Mouse (Mus musculus): Measurements from ENCODE around the gene Hist1h1a. TPM values are rescaled to one million over a fixed set of nuclear protein-coding genes. Genes with fewer than 3 reads are reported as not detected.

Gene Hist1h1a
- polyA plus RNA-seq, 1 experiment from 2014 or later: 4.0 TPM

- no peaks in the 10 kb centered on the region for H3K9me3 ChIP-seq (ENCODE audit: control insufficient read depth, low read length)
- DNase-seq (ENCODE audit: low spot score) (no peak), ATAC-seq (replicated peaks; ENCODE audit: low FRiP score) (no peak)
- H3K36me3 ChIP-seq (ENCODE audit: control insufficient read depth, insufficient read depth, low read length): no peaks in the 10 kb centered on the region
- no peaks in the 10 kb centered on the region for H3K27me3 ChIP-seq (ENCODE audit: control insufficient read depth, insufficient read depth, low read length)
- H3K9ac ChIP-seq (ENCODE audit: low read length): peak overlapping the region; percentile 74
- WGBS: 1% methylated on average over 6 of the region's 6 CpGs
- H3K4me3 ChIP-seq (ENCODE audit: low read depth, low read length): peak overlapping the region; percentile 32
- peak overlapping the region; percentile 56 for H3K4me2 ChIP-seq (ENCODE audit: low read depth, low read length, severe bottlenecking)
- H3K4me1 ChIP-seq (replicated peaks; ENCODE audit: control insufficient read depth, insufficient read depth, low read length): peaks cover 4% of the 10 kb centered on the region; the same call in 1 of the 2 replicates
- H3K27ac ChIP-seq (ENCODE audit: low read depth, low read length): peak overlapping the region; percentile 75
Observed at GRCm38 (mm10) chr13:23752742-23753172, 10.7 kb upstream of the Hist1h1a start.

DNA sequence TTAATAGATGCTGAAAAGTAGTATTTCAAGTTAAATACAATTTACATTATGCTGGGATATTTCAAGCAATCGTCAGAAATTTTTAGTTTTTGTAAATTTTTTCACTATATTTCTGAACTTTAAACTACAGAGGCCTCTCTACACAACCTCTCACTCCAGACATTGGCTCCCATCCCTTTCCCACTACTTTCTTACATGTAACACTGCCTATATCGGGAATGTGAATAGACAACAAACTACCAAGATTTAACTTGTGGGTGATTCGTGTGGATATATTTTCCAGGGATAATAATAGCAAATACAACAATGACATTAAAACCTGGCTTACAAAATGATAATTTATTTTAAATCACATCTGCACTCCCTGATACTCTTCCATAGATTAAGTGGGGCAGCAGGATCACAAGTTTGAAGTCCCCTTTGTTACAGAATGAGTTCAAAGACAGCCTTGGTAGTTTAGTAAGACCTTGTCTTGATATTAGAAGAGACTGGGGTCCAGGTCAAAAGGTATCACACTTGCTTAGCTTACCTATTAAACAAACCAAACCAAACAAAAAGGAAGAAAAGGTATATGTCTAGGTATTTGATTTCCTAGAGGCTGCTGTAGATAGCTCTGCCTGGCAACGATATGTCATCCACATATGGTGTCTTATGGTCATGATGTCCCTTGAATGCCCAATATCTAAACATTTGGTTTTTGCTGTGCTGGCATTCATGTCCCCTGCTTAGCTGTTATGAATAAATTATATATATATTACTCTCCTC, 10.0 kb upstream of the Hist1h1a start:
- Histone ChIP-seq H3K9me3 (ENCODE audit: control insufficient read depth, low read length) (no peaks in the 10 kb centered on the region), H3K4me1 (replicated peaks; ENCODE audit: control insufficient read depth, insufficient read depth, low read length) (0 out of 2 replicates have a peak, but pooled peaks cover 4% of the 10 kb centered on the region), H3K4me3 (ENCODE audit: low read depth, low read length) (peak overlapping the region; percentile 32; the same call in 1 of the 2 replicates), H3K36me3 (ENCODE audit: control insufficient read depth, insufficient read depth, low read length) (no peaks in the 10 kb centered on the region), H3K27ac (ENCODE audit: low read depth, low read length) (peak overlapping the region; percentile 75), H3K27me3 (ENCODE audit: control insufficient read depth, insufficient read depth, low read length) (no peaks in the 10 kb centered on the region), H3K9ac (ENCODE audit: low read length) (peak overlapping the region; percentile 74), H3K4me2 (ENCODE audit: low read depth, low read length, severe bottlenecking) (peak overlapping the region; percentile 56; the same call in 1 of the 2 replicates)
- no peak for ATAC-seq (replicated peaks; ENCODE audit: low FRiP score)
- DNase-seq (ENCODE audit: low spot score): no peak
- WGBS: 60% methylated on average over 4 of the region's 4 CpGs

- H3K4me2 ChIP-seq (ENCODE audit: low read depth, low read length, severe bottlenecking): no peak overlapping the region
- no peak for DNase-seq (ENCODE audit: low spot score)
Observed at GRCm38 (mm10) chr13:23755000-23755399, 8.5 kb upstream of the Hist1h1a start.

DNA sequence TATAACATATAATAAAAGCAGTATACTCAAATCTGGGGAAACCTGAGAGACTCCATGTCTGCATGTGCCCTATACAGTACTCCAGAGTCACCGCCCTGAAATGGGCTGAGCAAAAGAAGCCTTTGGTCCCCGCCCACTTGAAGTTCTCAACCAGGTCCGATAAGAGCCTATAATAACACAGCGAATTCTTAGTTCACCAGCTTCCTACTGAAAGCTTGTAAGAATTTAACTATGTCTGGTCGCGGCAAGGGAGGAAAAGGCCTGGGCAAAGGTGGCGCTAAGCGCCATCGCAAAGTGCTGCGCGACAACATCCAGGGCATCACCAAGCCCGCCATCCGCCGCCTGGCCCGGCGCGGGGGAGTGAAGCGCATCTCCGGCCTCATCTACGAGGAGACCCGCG, 6.7 kb upstream of the Hist1h1a start, which contains the start of gene Hist1h4b:
TSS of gene Hist1h4b (plus strand) at position 224 of the 400 bp plus-strand sequence.
- DNase-seq (ENCODE audit: low spot score) (peak; percentile 90), ATAC-seq (replicated peaks; ENCODE audit: low FRiP score) (peak; percentile 73)
- 0 out of 2 replicates have a peak, but pooled peaks cover 4% of the 10 kb centered on the region for H3K4me1 ChIP-seq (replicated peaks; ENCODE audit: control insufficient read depth, insufficient read depth, low read length)
- peak within 1 kb of the TSS; percentile 64 for H3K9ac ChIP-seq (ENCODE audit: low read length)
- H3K36me3 ChIP-seq (ENCODE audit: control insufficient read depth, insufficient read depth, low read length): no peaks in the 10 kb centered on the region
- no peaks in the 10 kb centered on the region for H3K9me3 ChIP-seq (ENCODE audit: control insufficient read depth, low read length)
- H3K4me2 ChIP-seq (ENCODE audit: low read depth, low read length, severe bottlenecking): peak within 1 kb of the TSS; percentile 69
- no peaks in the 10 kb centered on the region for H3K27me3 ChIP-seq (ENCODE audit: control insufficient read depth, insufficient read depth, low read length)
- WGBS: 0% methylated on average over 18 of the region's 22 CpGs
- peak within 1 kb of the TSS; percentile 32 for H3K4me3 ChIP-seq (ENCODE audit: low read depth, low read length)
- peak within 1 kb of the TSS; percentile 93 for H3K27ac ChIP-seq (ENCODE audit: low read depth, low read length)

More at GRCm38 (mm10) chr13:23755000-23755399, 8.5 kb upstream of the Hist1h1a start:
- Histone ChIP-seq H3K4me3 (ENCODE audit: low read depth, low read length) (no peak overlapping the region), H3K27me3 (ENCODE audit: control insufficient read depth, insufficient read depth, low read length) (no peaks in the 10 kb centered on the region), H3K4me1 (replicated peaks; ENCODE audit: control insufficient read depth, insufficient read depth, low read length) (0 out of 2 replicates have a peak, but pooled peaks cover 4% of the 10 kb centered on the region), H3K36me3 (ENCODE audit: control insufficient read depth, insufficient read depth, low read length) (no peaks in the 10 kb centered on the region), H3K9me3 (ENCODE audit: control insufficient read depth, low read length) (no peaks in the 10 kb centered on the region), H3K9ac (ENCODE audit: low read length) (no peak overlapping the region), H3K27ac (ENCODE audit: low read depth, low read length) (0 out of 2 replicates have a peak overlapping the region, but pooled peaks have one; percentile 34)
- no peak for ATAC-seq (replicated peaks; ENCODE audit: low FRiP score)

GRCm38 (mm10) chr13:23757211-23757773, 6.2 kb upstream of the Hist1h1a start:
- Histone ChIP-seq H3K4me2 (ENCODE audit: low read depth, low read length, severe bottlenecking) (peak overlapping the region; percentile 69), H3K9ac (ENCODE audit: low read length) (peak overlapping the region; percentile 64), H3K27me3 (ENCODE audit: control insufficient read depth, insufficient read depth, low read length) (no peaks in the 10 kb centered on the region), H3K4me3 (ENCODE audit: low read depth, low read length) (peak overlapping the region; percentile 32), H3K27ac (ENCODE audit: low read depth, low read length) (peak overlapping the region; percentile 93), H3K4me1 (replicated peaks; ENCODE audit: control insufficient read depth, insufficient read depth, low read length) (0 out of 2 replicates have a peak, but pooled peaks cover 4% of the 10 kb centered on the region), H3K9me3 (ENCODE audit: control insufficient read depth, low read length) (no peaks in the 10 kb centered on the region), H3K36me3 (ENCODE audit: control insufficient read depth, insufficient read depth, low read length) (no peaks in the 10 kb centered on the region)
- peak; percentile 80 for DNase-seq (ENCODE audit: low spot score)
- ATAC-seq (replicated peaks; ENCODE audit: low FRiP score): peak; percentile 4
- under 1% methylated on average over 16 of the region's 23 CpGs for WGBS

DNA sequence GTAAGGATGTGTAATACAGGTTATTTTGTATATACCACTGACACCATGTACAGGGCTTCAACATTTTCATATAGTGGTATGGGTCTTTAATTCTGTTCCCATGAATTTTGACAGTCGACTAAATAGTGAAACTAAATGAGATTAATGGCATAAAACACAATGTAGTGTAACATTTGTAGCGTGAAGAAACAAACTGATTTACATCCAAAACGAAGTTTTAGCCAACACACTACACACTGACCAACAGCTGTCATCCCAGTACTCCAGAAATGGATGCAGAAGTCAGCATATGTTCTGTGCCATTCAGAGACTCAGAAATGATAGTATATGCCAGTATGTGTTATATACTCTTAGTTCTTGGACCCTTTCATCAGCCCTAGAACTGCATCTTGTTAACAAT, 5.5 kb upstream of the Hist1h1a start:
- WGBS: 60% methylated on average over 3 of the region's 3 CpGs
- H3K27me3 ChIP-seq (ENCODE audit: control insufficient read depth, insufficient read depth, low read length): no peaks in the 10 kb centered on the region
- H3K36me3 ChIP-seq (ENCODE audit: control insufficient read depth, insufficient read depth, low read length): no peaks in the 10 kb centered on the region
- H3K4me3 ChIP-seq (ENCODE audit: low read depth, low read length): no peak overlapping the region
- ATAC-seq (replicated peaks; ENCODE audit: low FRiP score) (no peak), DNase-seq (ENCODE audit: low spot score) (no peak)
- 0 out of 2 replicates have a peak overlapping the region, but pooled peaks have one; percentile 7 for H3K9ac ChIP-seq (ENCODE audit: low read length)
- peak overlapping the region; percentile 93; the same call in 1 of the 2 replicates for H3K27ac ChIP-seq (ENCODE audit: low read depth, low read length)
- H3K9me3 ChIP-seq (ENCODE audit: control insufficient read depth, low read length): no peaks in the 10 kb centered on the region
- H3K4me1 ChIP-seq (replicated peaks; ENCODE audit: control insufficient read depth, insufficient read depth, low read length): 0 out of 2 replicates have a peak, but pooled peaks cover 4% of the 10 kb centered on the region
- no peak overlapping the region for H3K4me2 ChIP-seq (ENCODE audit: low read depth, low read length, severe bottlenecking)

- H3K36me3 ChIP-seq (ENCODE audit: control insufficient read depth, insufficient read depth, low read length): no peaks in the 10 kb centered on the region
- no peak overlapping the region for H3K9ac ChIP-seq (ENCODE audit: low read length)
- no peak for DNase-seq (ENCODE audit: low spot score)
- H3K4me1 ChIP-seq (replicated peaks; ENCODE audit: control insufficient read depth, insufficient read depth, low read length): peaks cover 8% of the 10 kb centered on the region; the same call in 1 of the 2 replicates
- no peaks in the 10 kb centered on the region for H3K27me3 ChIP-seq (ENCODE audit: control insufficient read depth, insufficient read depth, low read length)
- WGBS: 72% methylated on average over 3 of the region's 3 CpGs
- H3K27ac ChIP-seq (ENCODE audit: low read depth, low read length): peak overlapping the region; percentile 13; the same call in 1 of the 2 replicates
- H3K4me3 ChIP-seq (ENCODE audit: low read depth, low read length): no peak overlapping the region
- H3K4me2 ChIP-seq (ENCODE audit: low read depth, low read length, severe bottlenecking): no peak overlapping the region
- ATAC-seq (replicated peaks; ENCODE audit: low FRiP score): no peak
- H3K9me3 ChIP-seq (ENCODE audit: control insufficient read depth, low read length): no peaks in the 10 kb centered on the region
Observed at GRCm38 (mm10) chr13:23759251-23759771, 4.2 kb upstream of the Hist1h1a start.

- Histone ChIP-seq H3K9me3 (ENCODE audit: control insufficient read depth, low read length) (no peaks in the 10 kb centered on the region), H3K9ac (ENCODE audit: low read length) (peak overlapping the region; percentile 74), H3K27me3 (ENCODE audit: control insufficient read depth, insufficient read depth, low read length) (no peaks in the 10 kb centered on the region), H3K4me3 (ENCODE audit: low read depth, low read length) (peak overlapping the region; percentile 38; the same call in 1 of the 2 replicates), H3K4me1 (replicated peaks; ENCODE audit: control insufficient read depth, insufficient read depth, low read length) (peaks cover 8% of the 10 kb centered on the region; the same call in 1 of the 2 replicates), H3K27ac (ENCODE audit: low read depth, low read length) (peak overlapping the region; percentile 95), H3K4me2 (ENCODE audit: low read depth, low read length, severe bottlenecking) (peak overlapping the region; percentile 74; the same call in 1 of the 2 replicates), H3K36me3 (ENCODE audit: control insufficient read depth, insufficient read depth, low read length) (no peaks in the 10 kb centered on the region)
- no peak for ATAC-seq (replicated peaks; ENCODE audit: low FRiP score)
- DNase-seq (ENCODE audit: low spot score): no peak
- WGBS: 61% methylated on average over 1 of the region's 1 CpGs
Observed at GRCm38 (mm10) chr13:23759916-23760239, 3.6 kb upstream of the Hist1h1a start.

Measured in forebrain, embryonic 11.5 days (tissue).